Mouse (Mus musculus) embryonic facial prominence, embryonic 14.5 days (tissue): ENCODE measurements around the gene Zfp865. TPM values are rescaled to one million over a fixed set of nuclear protein-coding genes. Genes with fewer than 3 reads are reported as not detected.

Experiments
- ATAC-seq: fragments of 200-750 bp; cut with Nextera tagmentation; 2 replicates; pipeline ENCODE4 v1.8.0; 2017; ENCODE audit warnings: low read depth, moderate number of reproducible peaks, moderate TSS enrichment
- DNase-seq: peaks from one replicate; pipeline ENCODE4 v3.0.0-alpha.2; 2015; ENCODE audit warnings: low spot score
- H3K27ac ChIP-seq: fragments of 300-500 bp; sonication (generic); replicated peaks from 2 replicates; pipeline ENCODE4 v1.5.1; 2014; ENCODE audit warnings: low read depth, mild to moderate bottlenecking, low read length, moderate library complexity
- H3K27me3 ChIP-seq: fragments of 300-500 bp; sonication (generic); replicated peaks from 2 replicates; pipeline ENCODE4 v1.6.1; 2014; ENCODE audit warnings: low read length; ENCODE audit not compliant: control insufficient read depth, insufficient read depth
- H3K36me3 ChIP-seq: fragments of 300-500 bp; sonication (generic); 2 replicates; pipeline ENCODE4 v1.6.1; 2014; ENCODE audit warnings: low read length, mixed read lengths; ENCODE audit not compliant: control insufficient read depth, insufficient read depth
- H3K4me1 ChIP-seq: fragments of 300-500 bp; sonication (generic); 2 replicates; pipeline ENCODE4 v1.6.1; 2014; ENCODE audit warnings: antibody characterized with exemption, low read length; ENCODE audit not compliant: control insufficient read depth, insufficient read depth
- H3K4me2 ChIP-seq: fragments of 300-500 bp; sonication (generic); 2 replicates; pipeline ENCODE4 v1.6.1; 2014; ENCODE audit warnings: low read depth, mild to moderate bottlenecking, low read length, moderate library complexity, mixed read lengths
- H3K4me3 ChIP-seq: fragments of 300-500 bp; sonication (generic); 2 replicates; pipeline ENCODE4 v1.5.1; 2014; ENCODE audit warnings: low read depth, mild to moderate bottlenecking, low read length
- H3K9ac ChIP-seq: fragments of 300-500 bp; sonication (generic); 2 replicates; pipeline ENCODE4 v1.6.1; 2014; ENCODE audit warnings: low read depth, mild to moderate bottlenecking, low read length, moderate library complexity, mixed read lengths
- H3K9me3 ChIP-seq: fragments of 300-500 bp; sonication (generic); 2 replicates; pipeline ENCODE4 v1.6.1; 2016; ENCODE audit warnings: low read length; ENCODE audit not compliant: control insufficient read depth
- WGBS: fragments of 180-500 bp; shearing (Covaris S2); extraction: QIAGEN DNeasy Blood & Tissue Kit; methylation state at CpG from one replicate; pipeline ENCODE4 v1.1.7; 2014; 5-methylcytosine and 5-hydroxymethylcytosine counted together
- polyA plus RNA-seq: library from polyadenylated mRNA; unstranded; fragments of >200 nt; fragmentation: Nextera tagmentation; extraction: Ambion mirVana; gene quantifications from 2 replicates; pipeline ENCODE4 v1.2.1, GENCODE M21; 2014

The Zfp865 gene
- polyA plus RNA-seq, 1 experiment from 2014 or later: 5.3 TPM

- DNase-seq (no peak), ATAC-seq (no peak)
- no peak overlapping the region for H3K9ac ChIP-seq
- peak overlapping the region; percentile 58 for H3K4me2 ChIP-seq
- peaks cover 16% of the 10 kb centered on the region for H3K27me3 ChIP-seq
- WGBS: 88% methylated on average over 12 of the region's 12 CpGs
- H3K36me3 ChIP-seq: no peaks in the 10 kb centered on the region
- no peak overlapping the region for H3K4me3 ChIP-seq
- peaks cover 20% of the 10 kb centered on the region for H3K4me1 ChIP-seq
- no peaks in the 10 kb centered on the region for H3K9me3 ChIP-seq
- peak overlapping the region; percentile 100; the same call in 1 of the 2 replicates for H3K27ac ChIP-seq
Measured at GRCm38 (mm10) chr7:5059421-5059820, 39.2 kb downstream of the Zfp865 start.

GRCm38 (mm10) chr7:5060239-5060731 lies 40.1 kb downstream of the Zfp865 start:
- H3K9me3 ChIP-seq: no peaks in the 10 kb centered on the region
- peaks cover 21% of the 10 kb centered on the region for H3K4me1 ChIP-seq
- no peak; the same call in 1 of the 2 replicates for ATAC-seq
- no peaks in the 10 kb centered on the region for H3K36me3 ChIP-seq
- H3K9ac ChIP-seq: peak overlapping the region; percentile 96
- peaks cover 8% of the 10 kb centered on the region for H3K27me3 ChIP-seq
- 4% methylated on average over 27 of the region's 27 CpGs for WGBS
- peak overlapping the region; percentile 58 for H3K4me2 ChIP-seq
- H3K27ac ChIP-seq: peak overlapping the region; percentile 100
- peak overlapping the region; percentile 64 for H3K4me3 ChIP-seq
- DNase-seq: peak; percentile 94

GRCm38 (mm10) chr7:5060944-5061773 lies 41.0 kb downstream of the Zfp865 start:
- Histone ChIP-seq H3K9ac (peak overlapping the region; percentile 96), H3K9me3 (no peaks in the 10 kb centered on the region), H3K27ac (peak overlapping the region; percentile 100), H3K4me1 (peaks cover 17% of the 10 kb centered on the region), H3K4me2 (peak overlapping the region; percentile 58), H3K4me3 (peak overlapping the region; percentile 64), H3K36me3 (peaks cover 2% of the 10 kb centered on the region; the same call in 1 of the 2 replicates), H3K27me3 (no peaks in the 10 kb centered on the region)
- WGBS: under 1% methylated on average over 55 of the region's 60 CpGs
- ATAC-seq (peak; percentile 92), DNase-seq (peak; percentile 99)

- WGBS: 0% methylated on average over 40 of the region's 65 CpGs
Measured at GRCm38 (mm10) chr7:5061774-5062359, 41.7 kb downstream of the Zfp865 start, which contains the start of gene U2af2. U2af2 (plus strand) TSS chr7:5062143.

GRCm38 (mm10) chr7:5062360-5063001 lies 42.3 kb downstream of the Zfp865 start:
- ATAC-seq (peak; percentile 34), DNase-seq (peak; percentile 92)
- Histone ChIP-seq H3K4me3 (peak overlapping the region; percentile 64), H3K9ac (peak overlapping the region; percentile 96), H3K27ac (peak overlapping the region; percentile 100), H3K9me3 (no peaks in the 10 kb centered on the region), H3K4me1 (peaks cover 17% of the 10 kb centered on the region), H3K4me2 (peak overlapping the region; percentile 58), H3K27me3 (no peaks in the 10 kb centered on the region), H3K36me3 (peaks cover 12% of the 10 kb centered on the region; the same call in 1 of the 2 replicates)
- WGBS: under 1% methylated on average over 39 of the region's 51 CpGs

More at GRCm38 (mm10) chr7:5061774-5062359, 41.7 kb downstream of the Zfp865 start, which contains the start of gene U2af2:
- Histone ChIP-seq H3K4me2 (peak within 1 kb of the TSS; percentile 58), H3K36me3 (peaks cover 8% of the 10 kb centered on the region; the same call in 1 of the 2 replicates), H3K4me1 (peaks cover 17% of the 10 kb centered on the region), H3K9ac (peak within 1 kb of the TSS; percentile 96), H3K27me3 (no peaks in the 10 kb centered on the region), H3K4me3 (peak within 1 kb of the TSS; percentile 64), H3K27ac (peak within 1 kb of the TSS; percentile 100), H3K9me3 (no peaks in the 10 kb centered on the region)
- DNase-seq (peak; percentile 95), ATAC-seq (peak; percentile 77)

GRCm38 (mm10) chr7:5064886-5065285 lies 44.7 kb downstream of the Zfp865 start:
- Histone ChIP-seq H3K36me3 (peaks cover 36% of the 10 kb centered on the region), H3K27ac (no peak overlapping the region), H3K4me2 (no peak overlapping the region), H3K4me1 (peaks cover 14% of the 10 kb centered on the region), H3K4me3 (no peak overlapping the region), H3K9me3 (no peaks in the 10 kb centered on the region), H3K9ac (no peak overlapping the region), H3K27me3 (no peaks in the 10 kb centered on the region)
- ATAC-seq (no peak), DNase-seq (no peak)
- 95% methylated on average over 6 of the region's 6 CpGs for whole genome bisulfite sequencing

GRCm38 (mm10) chr7:5073586-5073985 lies 53.4 kb downstream of the Zfp865 start:
- Histone ChIP-seq H3K9me3 (no peaks in the 10 kb centered on the region), H3K27me3 (no peaks in the 10 kb centered on the region), H3K4me3 (no peak overlapping the region), H3K4me2 (no peak overlapping the region), H3K9ac (no peak overlapping the region), H3K4me1 (no peaks in the 10 kb centered on the region), H3K27ac (no peak overlapping the region), H3K36me3 (peaks cover 95% of the 10 kb centered on the region)
- 83% methylated on average over 1 of the region's 1 CpGs for WGBS
- no peak for ATAC-seq
- DNase-seq: no peak

- 91% methylated on average over 5 of the region's 5 CpGs for WGBS
- no peak for ATAC-seq
Measured at GRCm38 (mm10) chr7:5074984-5075383, 54.8 kb downstream of the Zfp865 start.

More at GRCm38 (mm10) chr7:5074984-5075383, 54.8 kb downstream of the Zfp865 start:
- H3K27me3 ChIP-seq: no peaks in the 10 kb centered on the region
- H3K9me3 ChIP-seq: no peaks in the 10 kb centered on the region
- H3K4me1 ChIP-seq: no peaks in the 10 kb centered on the region
- H3K36me3 ChIP-seq: peaks cover 89% of the 10 kb centered on the region
- H3K4me3 ChIP-seq: no peak overlapping the region
- no peak overlapping the region for H3K27ac ChIP-seq
- H3K9ac ChIP-seq: no peak overlapping the region
- DNase-seq: no peak
- no peak overlapping the region for H3K4me2 ChIP-seq
